Mouse (Mus musculus) CD4-positive helper T cell, adult 2 months (primary cell): ENCODE measurements around the gene Rictor.

Experiments used
- DNase-seq: peaks from one replicate; pipeline ENCODE4 v3.0.0-alpha.2; 2012; ENCODE audit warnings: low read depth, missing footprints, low spot score

Gene Rictor

GRCm38 (mm10) chr15:6707936-6708525 is at the start of gene Rictor:
Rictor (plus strand) TSS chr15:6708379.
- peak; percentile 90 for DNase-seq

GRCm38 (mm10) chr15:6661951-6662350 is 46.2 kb upstream of the Rictor start:
- DNase-seq, result no peak

- no peak for DNase-seq
These were observed 44.2 kb upstream of the Rictor start for GRCm38 (mm10) chr15:6663991-6664390.

- no peak for DNase-seq
These were observed 42.1 kb upstream of the Rictor start for GRCm38 (mm10) chr15:6666072-6666471.

- no peak for DNase-seq
These were observed 39.3 kb upstream of the Rictor start for GRCm38 (mm10) chr15:6668793-6669437.

- no peak for DNase-seq
These were observed 29.7 kb upstream of the Rictor start for GRCm38 (mm10) chr15:6678479-6678878.

- peak; percentile 22 for DNase-seq
These were observed 6.0 kb upstream of the Rictor start for GRCm38 (mm10) chr15:6702164-6702563.

- DNase-seq, result peak; percentile 33
These were observed 2.8 kb upstream of the Rictor start for GRCm38 (mm10) chr15:6705351-6705901.

- peak; percentile 72 for DNase-seq
These were observed 636 bp upstream of the Rictor start for GRCm38 (mm10) chr15:6707551-6707935.

- peak; percentile 71 for DNase-seq
These were observed 605 bp downstream of the Rictor start for GRCm38 (mm10) chr15:6708526-6709441.

- DNase-seq, result no peak
These were observed 1.4 kb downstream of the Rictor start for GRCm38 (mm10) chr15:6709618-6710017.

- DNase-seq, result no peak
These were observed 2.2 kb downstream of the Rictor start for GRCm38 (mm10) chr15:6710341-6710740.

- no peak for DNase-seq
These were observed 3.0 kb downstream of the Rictor start for GRCm38 (mm10) chr15:6711226-6711625.

GRCm38 (mm10) chr15:6714819-6715218 is 6.6 kb downstream of the Rictor start:
- DNase-seq, result no peak

- no peak for DNase-seq
These were observed 7.1 kb downstream of the Rictor start for GRCm38 (mm10) chr15:6715237-6715636.

GRCm38 (mm10) chr15:6721385-6721784 is 13.2 kb downstream of the Rictor start:
- no peak for DNase-seq

GRCm38 (mm10) chr15:6721802-6722201 is 13.6 kb downstream of the Rictor start:
- no peak for DNase-seq

GRCm38 (mm10) chr15:6722405-6723176 is 14.4 kb downstream of the Rictor start:
- no peak for DNase-seq

- DNase-seq, result peak; percentile 14
These were observed 15.2 kb downstream of the Rictor start for GRCm38 (mm10) chr15:6723338-6723737.

GRCm38 (mm10) chr15:6724442-6724841 is 16.3 kb downstream of the Rictor start:
- no peak for DNase-seq

GRCm38 (mm10) chr15:6726130-6726808 is 18.1 kb downstream of the Rictor start:
- peak; percentile 79 for DNase-seq
